ENCODE assay signal across 10 mouse cellular contexts in genomic region chr13:25629466-25629865, GRCm38 (mm10).
DNase-seq lines count a peak whose midpoint lies in the region; ATAC-seq and TF ChIP-seq lines count a peak whose summit lies in the region.
"Had no signal": no experiment of that assay in that cellular context is flagged by ENCODE, and none has a peak within 500 bp of the region (broad histone marks: within the 10 kb centered on the region; RNA-seq: fewer than 3 reads in every experiment).

No protein-coding gene starts in this region.

- H3K9me3 ChIP-seq in liver, postnatal 0 days (ENCODE audit: low read length): no peaks in the 10 kb centered on the region
- H3K9me3 ChIP-seq: limb, embryonic 15.5 days had no signal

- DNase-seq in gastrocnemius, adult 2 months: peak; percentile 18
- no peak for DNase-seq in gastrocnemius, postnatal 36 days
- peak; percentile 44 to 52 for DNase-seq in right cerebral cortex, postnatal 10 days (ENCODE audit: low spot score in 2 of 2)
- DNase-seq in right cerebral cortex, adult 2 months (ENCODE audit: low spot score in 2 of 2): no peak
- DNase-seq in kidney, postnatal 14 days: peak; percentile 75
- peak; percentile 11 for DNase-seq in retina, postnatal 7 days (ENCODE audit: low read depth, low spot score)
- no peak for DNase-seq in thymus, postnatal 14 days
- no peak for DNase-seq in liver, postnatal 0 days
- DNase-seq: cerebellum, postnatal 36 days had no signal

- no peaks in the 10 kb centered on the region for H3K4me1 ChIP-seq in liver, postnatal 0 days (ENCODE audit: insufficient read depth)
- H3K4me1 ChIP-seq: limb, embryonic 15.5 days had no signal

- TF ChIP-seq CTCF in gastrocnemius, adult 2 months (IDR thresholded peaks at IDR 0.05): no peak
- TF ChIP-seq CTCF in liver, postnatal 0 days (IDR thresholded peaks at IDR 0.05; ENCODE audit: low read depth): no peak

- no peaks in the 10 kb centered on the region for H3K36me3 ChIP-seq in liver, postnatal 0 days (replicated peaks; ENCODE audit: insufficient read depth, low read length)
- H3K36me3 ChIP-seq: limb, embryonic 15.5 days had no signal

- ATAC-seq in liver, postnatal 0 days: no peak

- no peak overlapping the region for H3K9ac ChIP-seq in liver, postnatal 0 days (replicated peaks)
- H3K9ac ChIP-seq: limb, embryonic 15.5 days had no signal

- H3K4me3 ChIP-seq in gastrocnemius, adult 2 months: no peak overlapping the region
- H3K4me3 ChIP-seq in liver, postnatal 0 days (ENCODE audit: low read depth, low read length): no peak overlapping the region
- H3K4me3 ChIP-seq: limb, embryonic 15.5 days had no signal

- no peak for TF ChIP-seq EP300 in liver, postnatal 0 days (IDR thresholded peaks at IDR 0.05; ENCODE audit: low read depth)

- no peaks in the 10 kb centered on the region for H3K27me3 ChIP-seq in liver, postnatal 0 days (ENCODE audit: insufficient read depth, low read length)
- H3K27me3 ChIP-seq: limb, embryonic 15.5 days had no signal

- intact Hi-C loops in gastrocnemius, adult 2 months (cut with DNase I): no loop called here
- intact Hi-C loops in gastrocnemius, postnatal 36 days (cut with DNase I): no loop called here

- 81% methylated on average over 4 of the region's 4 CpGs for WGBS in liver, postnatal 0 days (ENCODE audit: insufficient replicate concordance)

- H3K4me2 ChIP-seq in liver, postnatal 0 days (ENCODE audit: low read depth, low read length): no peak overlapping the region
- H3K4me2 ChIP-seq: limb, embryonic 15.5 days had no signal

- H3K27ac ChIP-seq in gastrocnemius, adult 2 months: no peak overlapping the region
- H3K27ac ChIP-seq in liver, postnatal 0 days (ENCODE audit: low read depth): no peak overlapping the region
- H3K27ac ChIP-seq: limb, embryonic 15.5 days had no signal

Comparison
In these comparisons a context has a peak if more than half of its experiments do, and no peak if none do; other contexts are left out.
1. DNase-seq: peak in gastrocnemius, adult 2 months (single experiment), right cerebral cortex, postnatal 10 days (2 of 2), kidney, postnatal 14 days (single experiment) and retina, postnatal 7 days (single experiment); none in gastrocnemius, postnatal 36 days (0 of 2), right cerebral cortex, adult 2 months (0 of 2), thymus, postnatal 14 days (single experiment) and liver, postnatal 0 days (single experiment).